Mouse (Mus musculus) neutrophil, adult 65 days (primary cell): ENCODE results near the gene Dnajb1. TPM values are rescaled to one million over a fixed set of nuclear protein-coding genes. Genes with fewer than 3 reads are reported as not detected.

Experiments used
- total RNA-seq: library from RNA; stranded (reverse); gene quantifications from 2 replicates; pipeline ENCODE4 v1.2.4, GENCODE M21; 2023

Dnajb1 gene
- total RNA-seq: 58.1 and 75.3 TPM in 2 replicates

GRCm38 (mm10) chr8:83607661-83608397 lies at the start of gene Dnajb1, which contains the start of gene Tecr:
Gene Dnajb1 (plus strand): TSS chr8:83608193.
Gene Tecr (minus strand): TSS chr8:83607971.

GRCm38 (mm10) chr8:83566469-83567395 lies 41.3 kb upstream of the Dnajb1 start, which contains the start of gene Ndufb7:
Gene Ndufb7 (plus strand): TSS chr8:83566671.

GRCm38 (mm10) chr8:83652030-83652743 lies 44.2 kb downstream of the Dnajb1 start, which contains the start of gene Gipc1:
Gene Gipc1 (plus strand): TSS chr8:83652677.

Other genes starting within 250 kb of the Dnajb1 start
- gene Clgn, start 218.3 kb upstream of the Dnajb1 start, total RNA-seq: not detected in 2 replicates
- 6.7 and 9.5 TPM in 2 replicates for gene Scoc, start 149.8 kb upstream of the Dnajb1 start, total RNA-seq
- gene Olfr370, start 72.4 kb upstream of the Dnajb1 start, total RNA-seq: not detected in 2 replicates
- 123 and 125 TPM in 2 replicates for gene Ndufb7, start 41.5 kb upstream of the Dnajb1 start, total RNA-seq
- 365 and 380 TPM in 2 replicates for gene Tecr, start 222 bp upstream of the Dnajb1 start, total RNA-seq
- 20.3 and 27.2 TPM in 2 replicates for gene Gipc1, start 44.5 kb downstream of the Dnajb1 start, total RNA-seq
- 0.19 and 0.25 TPM in 2 replicates for gene Ptger1, start 58.5 kb downstream of the Dnajb1 start, total RNA-seq
- 260 and 307 TPM in 2 replicates for gene Pkn1, start 91.0 kb downstream of the Dnajb1 start, total RNA-seq
- 36.3 and 48.8 TPM in 2 replicates for gene Ddx39, start 107.0 kb downstream of the Dnajb1 start, total RNA-seq
- 1,138 and 1,301 TPM in 2 replicates for gene Adgre5, start 133.1 kb downstream of the Dnajb1 start, total RNA-seq